Mouse (Mus musculus): ENCODE measurements around the gene Wwtr1.

Gene Wwtr1

DNA sequence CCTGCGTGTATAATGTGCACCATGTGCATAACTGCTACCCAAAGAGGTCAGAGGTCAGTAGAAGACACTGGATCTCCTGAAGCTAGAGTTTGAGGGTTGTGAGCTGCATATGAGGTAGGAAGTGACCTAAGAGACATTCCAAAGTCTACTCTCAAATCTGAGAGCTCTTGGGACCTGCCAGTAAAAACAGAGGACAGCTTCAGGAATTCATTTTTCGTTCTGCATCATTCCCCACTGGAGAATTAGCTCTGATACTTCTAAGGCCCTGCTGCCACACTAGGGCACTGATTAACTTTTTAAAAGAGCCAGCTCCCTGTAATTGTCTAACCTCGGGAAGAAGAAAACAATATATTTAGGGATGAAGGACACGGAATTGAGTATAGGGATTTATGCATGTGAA, 53.8 kb downstream of the Wwtr1 start:
- in situ Hi-C loops (cut with MboI; ENCODE audit: low sequenced_read_pairs): no loop called here

DNA sequence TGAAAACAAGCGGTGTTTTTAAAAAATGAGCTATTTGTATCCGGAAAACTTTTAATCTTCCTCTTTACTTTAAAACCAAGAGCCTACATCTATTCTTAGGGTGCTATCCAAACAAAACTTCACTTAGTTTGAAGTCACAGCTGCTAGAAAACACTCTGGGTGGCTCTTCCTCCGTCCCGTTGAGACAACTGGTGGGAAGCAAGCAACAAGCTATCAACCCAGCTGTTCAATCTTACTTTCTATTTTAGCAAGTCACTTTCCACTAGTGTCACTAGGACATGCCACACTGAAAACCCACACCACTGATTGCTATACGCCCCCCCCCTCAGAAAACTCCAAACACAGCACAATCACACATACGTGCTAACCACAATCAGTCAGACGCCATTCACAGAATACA, 55.7 kb downstream of the Wwtr1 start:
- in situ Hi-C loops (cut with MboI; ENCODE audit: low sequenced_read_pairs): no loop called here

GRCm38 (mm10) chr3:57516146-57516545, 59.6 kb downstream of the Wwtr1 start:
- in situ Hi-C loops (cut with MboI; ENCODE audit: low sequenced_read_pairs): no loop called here

DNA sequence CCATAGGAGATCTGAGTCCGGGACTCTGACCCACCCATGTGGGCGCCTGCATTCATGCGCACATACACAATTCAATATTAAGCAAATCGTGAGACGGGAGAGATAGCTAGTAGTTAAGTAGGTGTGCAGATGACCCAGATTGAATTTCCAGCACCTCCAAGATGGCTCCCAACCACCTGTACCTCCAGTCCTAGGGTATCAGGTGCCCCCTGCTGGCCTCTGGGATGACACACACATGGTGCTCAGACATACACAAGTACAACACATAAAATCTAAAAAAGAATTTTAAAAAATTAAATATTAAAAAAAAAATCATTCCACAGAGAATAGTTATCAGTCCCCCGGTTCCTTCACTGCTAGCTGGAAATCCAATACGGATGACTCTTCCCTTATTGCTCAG, 60.7 kb downstream of the Wwtr1 start:
- in situ Hi-C loops (cut with MboI; ENCODE audit: low sequenced_read_pairs): no loop called here

GRCm38 (mm10) chr3:57511816-57512586, 63.7 kb downstream of the Wwtr1 start:
- in situ Hi-C loops (cut with MboI; ENCODE audit: low sequenced_read_pairs): no loop called here

GRCm38 (mm10) chr3:57509945-57510675, 65.6 kb downstream of the Wwtr1 start:
- in situ Hi-C loops (cut with MboI; ENCODE audit: low sequenced_read_pairs): no loop called here

DNA sequence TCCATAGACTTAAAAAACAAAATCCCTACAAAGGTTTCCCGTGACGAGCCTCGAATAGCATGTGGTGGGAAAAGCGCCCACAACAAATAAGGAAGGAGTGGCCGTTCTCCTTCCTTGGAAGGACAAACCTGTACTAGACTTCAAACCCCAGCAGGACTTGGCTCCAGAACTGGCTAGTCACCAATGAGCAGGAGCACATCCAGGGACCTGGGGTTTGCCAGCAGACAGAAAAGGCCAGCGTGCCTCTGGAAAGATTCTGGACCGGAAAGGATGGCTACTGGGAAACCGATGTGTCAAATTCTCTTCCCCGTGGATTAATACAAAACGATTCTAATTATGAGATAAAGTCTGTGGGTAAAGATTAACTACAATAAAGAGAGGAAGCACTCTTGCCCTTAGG, 69.7 kb downstream of the Wwtr1 start:
- in situ Hi-C loops (cut with MboI; ENCODE audit: low sequenced_read_pairs): no loop called here

DNA sequence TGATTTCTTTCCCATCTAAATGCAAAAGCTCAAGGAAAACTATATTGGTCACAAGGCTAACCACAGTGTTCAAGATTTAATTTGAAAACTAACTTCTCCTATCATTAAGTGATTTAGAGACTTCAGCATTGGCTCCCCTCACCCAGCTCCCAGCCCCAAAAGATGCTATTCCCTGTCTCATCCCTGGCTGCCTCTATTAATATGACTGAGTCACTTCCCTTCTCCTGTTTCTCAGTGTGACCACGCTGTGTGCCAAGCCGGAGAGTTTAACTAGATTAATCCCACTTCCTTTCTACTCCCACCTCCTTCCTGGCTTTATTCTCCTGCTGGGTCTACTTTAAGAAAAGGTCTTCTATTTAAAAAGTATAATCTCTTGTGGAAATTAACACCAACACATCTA, 71.0 kb downstream of the Wwtr1 start:
- in situ Hi-C loops (cut with MboI; ENCODE audit: low sequenced_read_pairs): no loop called here

- in situ Hi-C loops (cut with MboI; ENCODE audit: low sequenced_read_pairs): no loop called here
These were observed 74.0 kb downstream of the Wwtr1 start for GRCm38 (mm10) chr3:57501596-57502220.

- in situ Hi-C loops (cut with MboI; ENCODE audit: low sequenced_read_pairs): no loop called here
These were observed 74.9 kb downstream of the Wwtr1 start for GRCm38 (mm10) chr3:57500846-57501245.

DNA sequence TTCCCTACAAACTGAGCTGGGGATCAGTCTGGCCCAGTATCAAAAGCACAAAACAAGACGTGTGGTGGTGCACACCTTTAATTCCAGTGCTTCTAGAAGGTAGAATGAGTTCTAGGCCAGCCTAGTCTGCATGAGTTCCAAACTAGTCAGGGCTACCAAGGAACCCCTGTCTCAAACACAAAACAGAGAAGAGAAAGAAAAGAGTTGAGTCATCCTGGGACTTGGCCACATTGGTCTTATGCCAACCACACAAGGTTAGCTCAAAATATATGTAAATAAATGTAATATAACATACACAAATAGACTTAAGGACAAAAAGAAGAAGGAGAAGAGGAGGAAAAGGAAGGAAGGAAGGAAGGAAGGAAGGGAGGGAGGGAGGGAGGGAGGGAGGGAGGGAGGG, 77.9 kb downstream of the Wwtr1 start:
- in situ Hi-C loops (cut with MboI; ENCODE audit: low sequenced_read_pairs): no loop called here

GRCm38 (mm10) chr3:57496428-57496827, 79.3 kb downstream of the Wwtr1 start:
- in situ Hi-C loops (cut with MboI; ENCODE audit: low sequenced_read_pairs): no loop called here

DNA sequence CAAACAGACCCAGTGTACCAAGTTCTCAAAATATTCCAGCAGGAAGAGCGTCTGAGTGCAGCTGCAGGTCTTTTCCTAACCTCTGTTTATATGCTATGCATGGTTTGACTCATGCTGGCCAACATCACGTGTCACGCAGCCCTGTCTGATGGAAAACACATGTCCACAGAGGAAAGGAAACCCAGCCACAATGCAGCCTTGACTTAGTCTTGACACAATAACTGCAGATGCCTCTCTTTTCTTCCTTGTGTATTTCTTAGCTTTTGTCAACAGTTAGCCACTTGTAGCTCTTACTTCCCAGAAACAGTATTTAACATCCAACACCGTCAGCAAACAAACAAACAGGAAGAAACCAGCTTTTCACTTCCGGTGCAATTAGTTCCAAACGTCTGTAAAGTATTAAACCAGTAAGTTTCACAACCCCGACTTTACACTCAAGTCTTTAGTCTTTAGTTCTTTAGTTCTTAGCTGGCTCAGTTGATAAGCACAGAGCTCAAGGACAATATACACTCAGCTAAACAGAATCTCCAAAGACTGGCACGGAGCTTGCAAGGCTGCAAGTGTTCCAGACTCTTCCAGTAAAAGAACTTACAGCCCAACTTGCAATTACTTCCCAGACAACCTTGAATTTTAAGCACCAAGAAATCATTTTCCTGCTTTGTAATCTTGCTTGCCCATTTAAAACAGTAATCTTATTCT, 88.1 kb downstream of the Wwtr1 start:
- in situ Hi-C loops (cut with MboI; ENCODE audit: low sequenced_read_pairs): no loop called here

DNA sequence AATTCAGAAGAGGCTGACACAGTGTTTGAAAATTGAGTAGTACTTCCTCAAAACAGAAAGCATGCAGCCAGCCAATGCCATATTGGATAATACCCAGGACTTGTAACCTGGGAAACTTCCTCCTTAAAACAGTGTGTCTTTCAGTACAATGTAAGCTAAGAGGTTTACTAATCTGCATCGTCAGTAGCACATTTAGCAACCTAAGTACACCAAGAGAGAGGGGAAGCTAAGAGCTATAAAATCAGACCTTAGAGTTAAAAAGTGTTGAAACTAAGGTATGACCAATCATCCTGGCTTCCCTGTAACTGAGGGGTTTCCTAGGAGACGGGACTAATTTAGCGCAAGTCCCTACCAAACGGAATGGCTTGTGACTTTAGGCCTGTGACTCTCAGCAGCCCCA, 89.6 kb downstream of the Wwtr1 start:
- in situ Hi-C loops (cut with MboI; ENCODE audit: low sequenced_read_pairs): no loop called here

DNA sequence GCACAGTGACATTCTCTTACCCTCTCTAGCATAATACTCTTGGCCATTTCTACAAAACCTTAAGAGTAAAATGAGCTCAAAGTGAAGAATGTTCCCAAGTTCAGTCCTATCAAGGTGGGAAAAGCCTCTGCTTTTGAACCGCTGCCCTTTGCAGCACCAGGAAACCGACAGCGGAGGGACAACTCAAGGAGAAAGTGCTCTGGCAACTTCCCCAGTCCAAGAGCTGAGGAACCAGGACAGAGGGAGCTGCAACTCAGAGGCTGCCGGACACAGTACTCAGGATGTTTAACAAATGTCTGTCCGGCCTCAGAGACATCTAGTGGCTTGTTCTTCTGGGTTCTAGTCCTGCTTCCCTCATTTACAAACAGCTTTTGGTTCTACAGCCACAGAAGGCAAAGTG, 93.7 kb downstream of the Wwtr1 start:
- in situ Hi-C loops (cut with MboI; ENCODE audit: low sequenced_read_pairs): no loop called here

DNA sequence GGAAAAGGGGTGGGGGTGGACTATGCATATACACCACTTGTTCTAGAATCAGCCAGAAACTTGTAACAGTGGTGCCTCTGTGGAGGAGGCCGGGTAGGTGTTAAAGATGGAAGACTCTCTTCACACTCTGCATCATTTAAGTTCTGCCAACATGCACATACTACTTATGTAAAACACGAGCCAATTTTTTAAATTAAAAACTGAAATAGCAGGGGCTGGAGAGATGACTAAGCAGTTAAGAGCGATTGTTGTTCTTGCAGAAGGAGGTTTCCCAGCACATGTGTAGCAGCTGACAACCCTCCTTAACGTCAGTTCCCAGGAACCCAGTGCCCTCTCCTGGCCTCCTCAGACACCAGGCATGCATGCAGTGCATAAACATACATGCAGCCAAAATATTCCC, 95.1 kb downstream of the Wwtr1 start:
- in situ Hi-C loops (cut with MboI; ENCODE audit: low sequenced_read_pairs): no loop called here

DNA sequence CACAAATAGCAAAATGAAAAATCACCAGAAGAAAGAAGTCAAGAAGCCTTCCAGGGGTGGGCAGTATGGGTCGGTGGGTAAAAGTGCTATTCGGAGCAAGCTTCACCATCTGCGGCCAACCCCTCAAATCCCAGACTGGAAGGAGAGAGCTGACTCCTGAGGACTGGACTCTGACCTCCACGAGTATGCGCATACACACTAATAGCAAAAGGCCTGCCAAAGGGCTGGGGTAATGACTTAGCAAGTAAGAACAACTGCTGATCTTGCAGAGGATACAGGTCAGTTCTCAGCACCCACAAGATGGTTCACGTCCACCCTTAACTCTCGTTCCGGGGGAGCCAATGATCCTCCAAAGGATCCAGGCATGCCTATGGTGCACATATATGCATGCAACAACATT, 101.3 kb downstream of the Wwtr1 start:
- in situ Hi-C loops (cut with MboI; ENCODE audit: low sequenced_read_pairs): no loop called here

- in situ Hi-C loops (cut with MboI; ENCODE audit: low sequenced_read_pairs): no loop called here
These were observed 103.3 kb downstream of the Wwtr1 start for GRCm38 (mm10) chr3:57472407-57472806.

- in situ Hi-C loops (cut with MboI; ENCODE audit: low sequenced_read_pairs): no loop called here
These were observed 104.6 kb downstream of the Wwtr1 start for GRCm38 (mm10) chr3:57470981-57471601.

GRCm38 (mm10) chr3:57470326-57470725, 105.4 kb downstream of the Wwtr1 start:
- in situ Hi-C loops (cut with MboI; ENCODE audit: low sequenced_read_pairs): no loop called here

- in situ Hi-C loops (cut with MboI; ENCODE audit: low sequenced_read_pairs): loop anchor here (10.0 kb wide), 1 partner anchor 155 kb away; no protein-coding TSS in a partner anchor
These were observed 106.4 kb downstream of the Wwtr1 start for GRCm38 (mm10) chr3:57469325-57469724.
